Mouse (Mus musculus): ENCODE results near the gene Cd22. TPM values are rescaled to one million over a fixed set of nuclear protein-coding genes. Genes with fewer than 3 reads are reported as not detected.
"Not testable (repeated sequence)": the region's sequence is repeated elsewhere in the genome, so short reads cannot be mapped to it uniquely, and the experiment has no call there.

The Cd22 gene
- polyA plus RNA-seq (2016; fragmentation: Nextera tagmentation; extraction: Ambion mirVana): 0.21 and 0.38 TPM in 2 replicates

DNA sequence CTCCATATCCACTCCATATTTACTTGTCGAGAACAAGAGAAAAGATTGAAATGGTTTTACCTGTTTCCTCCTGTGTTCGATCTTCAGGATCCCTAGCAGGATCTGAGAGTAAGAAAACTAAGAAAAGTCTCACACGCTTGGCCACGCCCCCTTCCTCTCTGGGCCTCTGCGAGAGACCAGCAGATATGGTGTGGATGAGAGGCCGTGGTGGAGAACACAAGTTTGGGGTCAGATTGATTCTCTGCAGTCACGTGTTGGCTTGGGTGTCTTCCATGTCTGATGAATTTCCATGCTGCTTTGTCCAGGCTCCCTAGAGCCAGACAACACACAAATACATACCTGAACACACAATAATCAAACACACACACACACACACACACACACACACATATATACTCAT lies at the start of gene Cd22:
Cd22 (minus strand) TSS at position 167 of the 400 bp plus-strand sequence.
- WGBS (ENCODE audit: insufficient replicate concordance): 25% methylated on average over 7 of the region's 7 CpGs
- H3K36me3 ChIP-seq: no peaks in the 10 kb centered on the region
- no peaks in the 10 kb centered on the region for H3K4me1 ChIP-seq
- H3K4me2 ChIP-seq: no peak within 1 kb of the TSS
- H3K27me3 ChIP-seq (replicated peaks): no peaks in the 10 kb centered on the region
- no peak for ATAC-seq
- no peaks in the 10 kb centered on the region for H3K9me3 ChIP-seq (replicated peaks)
- no peak within 1 kb of the TSS for H3K27ac ChIP-seq
- H3K9ac ChIP-seq: no peak within 1 kb of the TSS
- H3K4me3 ChIP-seq: no peak within 1 kb of the TSS

DNA sequence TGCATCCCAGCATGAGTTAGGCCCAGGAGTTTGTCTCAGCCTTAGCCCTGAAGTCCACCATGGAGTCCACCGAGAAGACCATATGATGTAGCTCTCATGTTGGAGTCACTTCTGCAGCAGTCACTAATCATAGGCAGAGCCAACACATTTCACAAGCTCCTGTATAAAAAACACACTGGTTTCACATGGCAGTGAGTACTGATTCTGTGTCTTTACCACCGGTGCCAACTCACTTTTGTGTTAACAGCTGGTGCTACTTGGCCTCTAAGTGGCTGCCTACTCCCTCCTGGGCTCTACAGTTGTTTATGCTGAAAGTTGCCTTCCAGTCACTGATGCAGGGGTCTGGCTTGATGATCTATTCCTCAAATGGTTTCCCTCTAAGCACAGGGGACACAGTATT lies 44.4 kb upstream of the Cd22 start, which contains the start of gene Hamp2:
Hamp2 (minus strand) TSS at position 101 of the 400 bp plus-strand sequence.
- not testable (repeated sequence) for ATAC-seq
- WGBS (ENCODE audit: insufficient replicate concordance): 59% methylated on average over 2 of the region's 2 CpGs

DNA sequence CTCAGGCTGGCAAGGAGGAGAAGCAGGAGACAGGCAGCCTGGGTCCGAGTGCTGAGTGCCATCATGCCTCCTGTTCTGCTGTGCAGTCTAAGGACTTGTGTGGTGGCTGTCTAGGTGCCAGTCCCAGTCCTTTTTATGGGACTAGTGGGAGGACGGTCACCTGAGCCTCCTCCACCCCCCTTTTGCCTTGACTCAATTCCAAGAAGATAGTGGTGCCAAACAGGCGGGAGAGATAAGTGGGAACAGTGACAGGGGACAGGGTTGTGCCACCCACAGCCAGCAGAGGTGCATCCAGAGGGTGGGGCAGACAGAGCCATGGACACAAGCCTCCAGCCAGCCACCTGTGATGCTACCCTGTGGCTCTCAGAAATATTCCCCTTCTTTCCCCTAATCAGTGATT lies 43.9 kb upstream of the Cd22 start:
- H3K9me3 ChIP-seq (replicated peaks): no peaks in the 10 kb centered on the region
- no peak for ATAC-seq
- H3K9ac ChIP-seq: no peak overlapping the region
- H3K27ac ChIP-seq: no peak overlapping the region
- H3K27me3 ChIP-seq (replicated peaks): peaks cover 7% of the 10 kb centered on the region; the same call in 1 of the 2 replicates
- no peak overlapping the region for H3K4me3 ChIP-seq
- H3K4me1 ChIP-seq: no peaks in the 10 kb centered on the region
- WGBS (ENCODE audit: insufficient replicate concordance): 40% methylated on average over 3 of the region's 3 CpGs
- H3K4me2 ChIP-seq: no peak overlapping the region
- no peaks in the 10 kb centered on the region for H3K36me3 ChIP-seq

More for the DNA sequence above, 44.4 kb upstream of the Cd22 start, which contains the start of gene Hamp2:
- not testable (repeated sequence) for H3K27me3 ChIP-seq (replicated peaks); H3K4me1 ChIP-seq; H3K4me3 ChIP-seq; H3K9me3 ChIP-seq (replicated peaks); H3K4me2 ChIP-seq; H3K9ac ChIP-seq; H3K36me3 ChIP-seq; H3K27ac ChIP-seq

DNA sequence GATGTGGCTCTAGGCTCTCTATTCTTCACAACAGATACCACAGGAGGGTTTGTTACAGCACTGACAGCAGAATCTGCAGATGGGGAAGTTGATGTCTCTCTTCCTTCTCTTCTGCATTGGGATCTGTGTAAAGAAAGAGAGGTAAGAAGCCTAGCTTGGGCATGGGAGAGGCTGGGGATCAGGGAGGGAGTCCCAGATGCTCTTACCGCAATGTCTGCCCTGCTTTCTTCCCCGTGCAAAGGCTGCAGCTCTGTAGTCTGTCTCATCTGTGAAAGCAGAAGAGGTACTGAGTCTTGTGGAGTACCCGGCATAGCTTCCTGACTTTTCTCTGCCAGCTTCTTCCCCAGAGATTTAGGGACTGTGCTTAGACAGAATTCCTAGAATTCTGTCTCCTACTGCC lies 42.3 kb upstream of the Cd22 start:
- H3K27me3 ChIP-seq (replicated peaks); H3K27ac ChIP-seq; H3K36me3 ChIP-seq; H3K9me3 ChIP-seq (replicated peaks); H3K4me2 ChIP-seq; ATAC-seq; H3K4me1 ChIP-seq; H3K4me3 ChIP-seq; H3K9ac ChIP-seq: not testable (repeated sequence)
- WGBS (ENCODE audit: insufficient replicate concordance): 31% methylated on average over 3 of the region's 3 CpGs

DNA sequence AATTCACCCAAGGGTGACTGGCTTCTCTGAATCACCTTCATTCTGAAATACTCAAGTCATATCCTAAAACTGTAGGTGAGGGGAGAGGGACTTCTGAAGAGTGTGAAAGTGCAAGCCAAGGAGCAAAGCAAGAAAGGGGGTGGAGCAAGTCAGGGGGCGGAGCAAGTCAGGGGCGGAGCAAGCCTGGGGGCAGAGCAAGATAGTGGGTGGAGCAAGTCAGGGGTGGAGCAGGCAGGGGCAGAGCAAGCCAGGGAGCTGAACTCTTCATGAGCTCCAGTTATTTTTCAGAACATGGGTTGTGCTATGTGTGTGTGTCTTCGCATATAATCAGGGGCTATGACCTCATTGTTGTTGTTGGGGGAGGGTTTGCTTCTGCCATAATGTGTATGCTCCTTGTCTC lies 40.1 kb upstream of the Cd22 start:
- H3K27ac ChIP-seq: no peak overlapping the region
- H3K4me2 ChIP-seq: no peak overlapping the region
- H3K4me3 ChIP-seq: no peak overlapping the region
- no peaks in the 10 kb centered on the region for H3K9me3 ChIP-seq (replicated peaks)
- H3K27me3 ChIP-seq (replicated peaks): peaks cover 12% of the 10 kb centered on the region
- H3K9ac ChIP-seq: no peak overlapping the region
- peak; percentile 46; the same call in 1 of the 2 replicates for ATAC-seq
- 38% methylated on average over 3 of the region's 3 CpGs for WGBS (ENCODE audit: insufficient replicate concordance)
- no peaks in the 10 kb centered on the region for H3K36me3 ChIP-seq
- H3K4me1 ChIP-seq: no peaks in the 10 kb centered on the region

DNA sequence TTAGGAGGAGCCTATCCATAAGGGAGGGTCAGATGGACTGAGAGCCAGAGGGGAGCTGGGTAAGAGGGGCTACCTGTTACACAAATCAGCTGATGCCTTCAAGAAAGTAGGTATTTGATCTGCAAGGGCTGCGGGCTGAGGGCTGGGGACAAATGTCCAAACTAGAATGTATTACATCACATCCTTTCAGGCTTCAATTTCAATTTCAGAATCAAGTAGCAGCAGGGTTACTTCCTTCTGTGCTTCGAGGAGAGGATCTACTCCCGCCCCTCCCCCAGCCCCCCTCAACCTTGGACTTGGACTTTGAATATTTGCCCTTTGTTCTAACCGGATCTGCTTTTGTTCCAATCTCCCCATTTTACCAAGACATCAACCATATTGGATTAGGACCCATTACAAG lies 37.1 kb upstream of the Cd22 start:
- Histone ChIP-seq H3K4me1 (no peaks in the 10 kb centered on the region), H3K27me3 (replicated peaks) (peaks cover 8% of the 10 kb centered on the region; the same call in 1 of the 2 replicates), H3K27ac (no peak overlapping the region), H3K9me3 (replicated peaks) (no peaks in the 10 kb centered on the region), H3K9ac (no peak overlapping the region), H3K4me2 (no peak overlapping the region), H3K4me3 (no peak overlapping the region), H3K36me3 (no peaks in the 10 kb centered on the region)
- WGBS (ENCODE audit: insufficient replicate concordance): 31% methylated on average over 4 of the region's 4 CpGs
- ATAC-seq: no peak

DNA sequence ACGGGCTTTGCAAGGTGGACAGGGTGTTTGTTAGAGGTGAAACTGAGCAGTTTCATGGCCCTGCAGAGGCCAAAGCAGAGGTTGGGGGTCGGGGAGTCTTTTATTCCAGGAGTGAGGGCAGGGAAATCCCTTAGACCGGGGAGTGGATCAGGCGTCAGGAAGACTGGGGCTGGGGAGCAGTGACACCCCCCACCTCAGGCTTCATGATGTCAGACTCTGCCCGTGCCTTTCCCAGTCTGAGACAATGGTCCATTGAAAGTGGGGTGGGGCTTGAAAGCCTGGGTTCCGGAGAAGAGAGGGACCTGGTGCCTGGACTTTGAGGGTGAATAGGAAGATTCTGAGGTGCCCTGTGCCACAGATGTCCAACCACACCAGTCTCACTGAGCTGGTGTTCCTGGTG lies 36.6 kb upstream of the Cd22 start:
- no peaks in the 10 kb centered on the region for H3K9me3 ChIP-seq (replicated peaks)
- 29% methylated on average over 6 of the region's 6 CpGs for WGBS (ENCODE audit: insufficient replicate concordance)
- H3K27me3 ChIP-seq (replicated peaks): peaks cover 9% of the 10 kb centered on the region; the same call in 1 of the 2 replicates
- H3K9ac ChIP-seq: no peak overlapping the region
- H3K4me3 ChIP-seq: no peak overlapping the region
- no peak overlapping the region for H3K4me2 ChIP-seq
- no peaks in the 10 kb centered on the region for H3K4me1 ChIP-seq
- no peaks in the 10 kb centered on the region for H3K36me3 ChIP-seq
- no peak overlapping the region for H3K27ac ChIP-seq
- ATAC-seq: no peak

DNA sequence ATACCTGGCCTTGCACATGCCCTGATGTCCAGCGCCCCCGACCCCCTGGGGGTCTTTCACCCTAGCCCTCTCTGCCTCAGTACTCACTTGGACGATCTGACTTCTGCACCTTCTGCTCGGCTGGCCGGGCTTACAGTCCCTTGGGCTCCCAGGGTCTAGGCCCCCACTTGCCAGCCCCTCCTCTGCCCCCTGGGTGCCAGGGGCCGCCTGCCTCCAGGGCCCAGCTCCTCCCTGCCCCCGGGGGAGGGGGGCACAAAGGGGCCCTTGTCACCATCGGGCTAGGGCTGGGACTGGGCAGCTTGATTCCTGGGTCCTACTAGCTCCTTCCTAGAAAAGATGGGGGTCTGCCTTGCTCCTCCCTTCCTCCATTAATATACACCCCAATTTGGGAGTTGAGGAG lies 34.6 kb upstream of the Cd22 start, which contains the start of gene Mag:
Mag (minus strand) TSS at position 142 of the 400 bp plus-strand sequence.
- 59% methylated on average over 8 of the region's 8 CpGs for WGBS (ENCODE audit: insufficient replicate concordance)
- H3K27me3 ChIP-seq (replicated peaks): peaks cover 9% of the 10 kb centered on the region; the same call in 1 of the 2 replicates
- no peak within 1 kb of the TSS for H3K27ac ChIP-seq
- H3K4me3 ChIP-seq: no peak within 1 kb of the TSS
- no peaks in the 10 kb centered on the region for H3K9me3 ChIP-seq (replicated peaks)
- no peaks in the 10 kb centered on the region for H3K4me1 ChIP-seq
- ATAC-seq: no peak
- no peak within 1 kb of the TSS for H3K4me2 ChIP-seq
- no peak within 1 kb of the TSS for H3K9ac ChIP-seq
- H3K36me3 ChIP-seq: no peaks in the 10 kb centered on the region

DNA sequence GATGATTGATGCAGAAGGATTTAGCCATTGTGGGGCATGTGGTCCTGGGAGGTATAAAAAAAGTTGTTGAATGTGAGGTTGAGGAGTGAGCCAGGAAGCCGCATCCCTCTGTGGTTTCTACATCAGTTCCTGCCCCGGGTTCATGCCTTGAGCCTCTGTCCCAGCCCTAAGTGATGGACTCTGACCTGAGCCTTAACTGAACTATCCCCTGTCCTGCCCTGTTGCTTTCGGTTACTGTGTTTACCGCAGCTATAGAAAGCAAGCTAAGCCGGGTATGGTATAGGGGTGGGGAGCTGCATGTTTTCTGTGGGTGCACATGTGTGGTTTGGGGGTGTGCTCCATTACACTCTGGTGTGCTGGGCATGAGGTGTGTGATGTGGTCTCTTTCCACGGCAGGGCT lies 29.6 kb upstream of the Cd22 start:
- whole genome bisulfite sequencing (ENCODE audit: insufficient replicate concordance): 44% methylated on average over 6 of the region's 6 CpGs
- no peaks in the 10 kb centered on the region for H3K9me3 ChIP-seq (replicated peaks)
- no peak overlapping the region for H3K9ac ChIP-seq
- H3K27ac ChIP-seq: no peak overlapping the region
- H3K4me1 ChIP-seq: peaks cover 12% of the 10 kb centered on the region
- H3K36me3 ChIP-seq: no peaks in the 10 kb centered on the region
- peaks cover 36% of the 10 kb centered on the region for H3K27me3 ChIP-seq (replicated peaks)
- no peak for ATAC-seq
- H3K4me2 ChIP-seq: no peak overlapping the region
- no peak overlapping the region for H3K4me3 ChIP-seq

DNA sequence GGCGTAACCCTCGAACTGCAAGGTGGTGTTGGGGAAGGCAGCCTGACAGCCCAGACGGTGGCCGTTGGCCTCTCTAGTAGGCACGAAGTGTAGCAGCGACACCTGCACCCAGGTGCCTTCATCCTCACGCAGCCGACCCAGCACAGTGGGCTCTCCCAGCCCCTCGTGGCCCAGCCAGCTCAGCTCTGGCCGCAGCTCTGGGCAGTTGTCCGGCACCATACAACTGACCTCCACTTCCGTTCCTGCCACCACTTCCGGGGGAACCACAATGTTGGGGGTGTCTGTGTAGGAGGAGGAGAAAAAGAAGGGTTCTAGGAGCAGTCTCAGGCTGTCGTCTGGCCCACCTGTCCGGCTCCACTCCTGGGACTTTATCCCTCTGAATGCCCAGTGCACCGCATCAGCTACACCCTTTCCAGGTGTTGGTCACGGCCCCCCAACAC lies 28.9 kb upstream of the Cd22 start:
- Histone ChIP-seq H3K4me2 (peak overlapping the region; percentile 52), H3K4me1 (peaks cover 12% of the 10 kb centered on the region), H3K9ac (no peak overlapping the region), H3K36me3 (no peaks in the 10 kb centered on the region), H3K4me3 (peak overlapping the region; percentile 19; the same call in 1 of the 2 replicates), H3K27ac (no peak overlapping the region), H3K9me3 (replicated peaks) (no peaks in the 10 kb centered on the region), H3K27me3 (replicated peaks) (peaks cover 36% of the 10 kb centered on the region)
- no peak; the same call in 1 of the 2 replicates for ATAC-seq
- 21% methylated on average over 17 of the region's 17 CpGs for WGBS (ENCODE audit: insufficient replicate concordance)

DNA sequence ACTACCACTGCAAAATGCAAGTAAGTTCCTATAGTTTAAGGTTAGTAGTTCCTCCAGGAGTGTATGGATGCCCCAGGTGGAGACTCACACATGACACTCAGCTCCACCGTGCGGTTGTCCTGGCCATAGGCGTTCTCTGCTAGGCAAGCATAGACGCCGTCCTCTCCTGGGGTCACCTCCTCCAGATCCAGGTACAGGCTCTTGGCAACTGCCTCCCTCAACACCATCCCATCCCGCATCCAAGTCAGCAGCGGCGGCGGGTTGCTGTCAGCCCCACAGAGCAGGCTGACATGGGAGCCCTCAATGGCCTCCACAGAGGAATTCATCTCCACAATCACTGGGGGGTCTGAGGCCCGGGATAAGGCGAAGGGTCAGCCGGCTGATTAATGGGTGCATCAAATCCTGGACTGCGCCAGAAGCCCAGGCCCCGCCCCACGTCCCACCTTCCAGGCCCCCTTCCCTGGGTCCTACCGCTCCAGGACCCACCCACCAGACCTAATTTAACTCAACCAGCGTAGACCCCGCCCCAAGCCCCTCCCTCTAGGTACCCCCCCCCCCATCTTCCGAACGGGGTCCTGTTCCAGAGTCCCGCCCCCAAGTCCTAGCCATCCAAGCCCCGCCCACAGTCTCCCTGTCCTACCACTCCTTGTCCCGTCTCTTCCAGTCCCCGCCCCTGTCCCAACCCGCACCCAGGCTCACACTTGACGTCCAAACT lies 28.3 kb upstream of the Cd22 start:
- Histone ChIP-seq H3K4me1 (peaks cover 12% of the 10 kb centered on the region), H3K9ac (no peak overlapping the region), H3K4me3 (peak overlapping the region; percentile 19; the same call in 1 of the 2 replicates), H3K27me3 (replicated peaks) (peaks cover 36% of the 10 kb centered on the region), H3K9me3 (replicated peaks) (no peaks in the 10 kb centered on the region), H3K36me3 (no peaks in the 10 kb centered on the region), H3K4me2 (peak overlapping the region; percentile 52), H3K27ac (no peak overlapping the region)
- 4% methylated on average over 26 of the region's 26 CpGs for WGBS (ENCODE audit: insufficient replicate concordance)
- ATAC-seq: peak; percentile 59

DNA sequence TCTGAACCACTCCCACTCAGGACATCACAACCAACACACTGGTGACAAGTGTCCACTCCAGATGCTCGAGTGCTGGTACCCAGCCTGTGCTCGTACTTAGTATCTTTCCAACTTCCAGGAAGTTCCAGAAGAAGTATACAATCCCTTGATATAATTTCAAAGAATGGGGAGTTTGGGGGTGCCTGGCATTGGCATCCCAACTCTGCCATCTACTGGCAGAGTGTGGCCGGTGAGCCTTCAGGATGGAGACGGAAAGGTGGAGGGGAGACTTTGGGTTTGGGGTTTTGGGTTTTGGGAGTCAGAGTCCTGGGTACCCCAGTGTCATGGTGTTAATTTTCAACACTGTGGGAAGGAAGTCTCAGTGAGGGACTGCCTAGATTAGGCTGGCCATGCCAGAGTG lies 23.9 kb upstream of the Cd22 start:
- Histone ChIP-seq H3K4me3 (no peak overlapping the region), H3K4me2 (no peak overlapping the region), H3K27me3 (replicated peaks) (peaks cover 27% of the 10 kb centered on the region), H3K36me3 (no peaks in the 10 kb centered on the region), H3K9me3 (replicated peaks) (no peaks in the 10 kb centered on the region), H3K4me1 (peaks cover 9% of the 10 kb centered on the region), H3K9ac (no peak overlapping the region), H3K27ac (no peak overlapping the region)
- ATAC-seq: no peak
- WGBS (ENCODE audit: insufficient replicate concordance): 38% methylated on average over 4 of the region's 4 CpGs

Data from liver, embryonic 12.5 days (tissue).